Mouse (Mus musculus): ENCODE results near the gene Ankrd55.

GRCm38 (mm10) chr13:112424212-112424611 lies 136.0 kb downstream of the Ankrd55 start:
- TF ChIP-seq CTCF (conservative IDR thresholded peaks at IDR 0.05; ENCODE audit: insufficient read depth, insufficient read length, low read depth, low read length) (0 out of 2 replicates have a peak, but pooled peaks have one; percentile 22), POLR2A (IDR thresholded peaks at IDR 0.05; ENCODE audit: low read depth, low read length) (no peak)
